Mouse (Mus musculus) heart, embryonic 16.5 days (tissue): ENCODE data around the gene Pkdcc. TPM values are rescaled to one million over a fixed set of nuclear protein-coding genes. Genes with fewer than 3 reads are reported as not detected.

Source experiments
- ATAC-seq: fragments of 200-750 bp; cut with Nextera tagmentation; replicated peaks from 2 replicates; pipeline ENCODE4 v1.8.0; 2017; ENCODE audit warnings: moderate number of reproducible peaks; ENCODE audit not compliant: insufficient read depth, low FRiP score; ENCODE audit errors: extremely low read depth
- H3K27ac ChIP-seq: fragments of 300-500 bp; sonication (generic); 2 replicates; pipeline ENCODE4 v1.5.1; 2014; ENCODE audit warnings: mild to moderate bottlenecking, low read length, control low read depth, moderate library complexity
- H3K27me3 ChIP-seq: fragments of 300-500 bp; sonication (generic); 2 replicates; pipeline ENCODE4 v1.6.1; 2014; ENCODE audit warnings: low read length, mixed read lengths; ENCODE audit not compliant: control insufficient read depth, insufficient read depth
- H3K36me3 ChIP-seq: fragments of 300-500 bp; sonication (generic); 2 replicates; pipeline ENCODE4 v1.6.1; 2014; ENCODE audit not compliant: control insufficient read depth, insufficient read depth
- H3K4me1 ChIP-seq: fragments of 300-500 bp; sonication (generic); 2 replicates; pipeline ENCODE4 v1.6.1; 2014; ENCODE audit warnings: low read length, mixed read lengths; ENCODE audit not compliant: control insufficient read depth, insufficient read depth
- H3K4me2 ChIP-seq: fragments of 300-500 bp; sonication (generic); 2 replicates; pipeline ENCODE4 v1.6.1; 2014; ENCODE audit warnings: low read depth, mild to moderate bottlenecking, control low read depth, low read length
- H3K4me3 ChIP-seq: fragments of 300-500 bp; sonication (generic); 2 replicates; pipeline ENCODE4 v1.5.1; 2014; ENCODE audit warnings: mild to moderate bottlenecking, control low read depth, low read length
- H3K9ac ChIP-seq: fragments of 300-500 bp; sonication (generic); 2 replicates; pipeline ENCODE4 v1.6.1; 2014; ENCODE audit warnings: low read length, control low read depth
- H3K9me3 ChIP-seq: fragments of 300-500 bp; sonication (generic); replicated peaks from 2 replicates; pipeline ENCODE4 v1.6.1; 2016; ENCODE audit warnings: low read length; ENCODE audit not compliant: control insufficient read depth
- WGBS: fragments of 180-500 bp; shearing (Covaris S2); extraction: QIAGEN DNeasy Blood & Tissue Kit; methylation state at CpG from one replicate; pipeline ENCODE4 v1.1.7; 2014; 5-methylcytosine and 5-hydroxymethylcytosine counted together
- polyA plus RNA-seq: library from polyadenylated mRNA; unstranded; fragments of >200 nt; fragmentation: Nextera tagmentation; extraction: Ambion mirVana; gene quantifications from 2 replicates; pipeline ENCODE4 v1.2.1, GENCODE M21; 2015

Gene Pkdcc
- polyA plus RNA-seq, 1 experiment from 2014 or later = 10.9 TPM

- Histone ChIP-seq H3K9ac (peak overlapping the region; percentile 42; the same call in 1 of the 2 replicates), H3K9me3 (no peaks in the 10 kb centered on the region), H3K4me2 (peak overlapping the region; percentile 53), H3K27ac (no peak overlapping the region), H3K4me1 (peaks cover 9% of the 10 kb centered on the region), H3K4me3 (no peak overlapping the region), H3K36me3 (peaks cover 4% of the 10 kb centered on the region), H3K27me3 (no peaks in the 10 kb centered on the region)
- ATAC-seq = no peak; the same call in 1 of the 2 replicates
- WGBS = 19% methylated on average over 11 of the region's 11 CpGs
Observed at GRCm38 (mm10) chr17:83231357-83231756, 16.3 kb downstream of the Pkdcc start.

GRCm38 (mm10) chr17:83235227-83235626 lies 20.1 kb downstream of the Pkdcc start:
- Histone ChIP-seq H3K36me3 (no peaks in the 10 kb centered on the region), H3K27ac (no peak overlapping the region), H3K9ac (no peak overlapping the region), H3K4me2 (no peak overlapping the region), H3K9me3 (no peaks in the 10 kb centered on the region), H3K4me1 (peaks cover 9% of the 10 kb centered on the region), H3K4me3 (no peak overlapping the region), H3K27me3 (no peaks in the 10 kb centered on the region)
- no peak for ATAC-seq
- WGBS = 71% methylated on average over 10 of the region's 10 CpGs

GRCm38 (mm10) chr17:83236202-83236601 lies 21.1 kb downstream of the Pkdcc start:
- Histone ChIP-seq H3K4me1 (peaks cover 6% of the 10 kb centered on the region), H3K4me3 (no peak overlapping the region), H3K4me2 (no peak overlapping the region), H3K36me3 (no peaks in the 10 kb centered on the region), H3K9ac (no peak overlapping the region), H3K9me3 (no peaks in the 10 kb centered on the region), H3K27ac (no peak overlapping the region), H3K27me3 (no peaks in the 10 kb centered on the region)
- ATAC-seq = no peak
- WGBS = 76% methylated on average over 8 of the region's 8 CpGs

GRCm38 (mm10) chr17:83238123-83239058 lies 23.3 kb downstream of the Pkdcc start:
- H3K4me1 ChIP-seq = no peaks in the 10 kb centered on the region
- ATAC-seq = no peak
- no peaks in the 10 kb centered on the region for H3K36me3 ChIP-seq
- H3K4me3 ChIP-seq = no peak overlapping the region
- no peaks in the 10 kb centered on the region for H3K9me3 ChIP-seq
- no peak overlapping the region for H3K27ac ChIP-seq
- no peak overlapping the region for H3K9ac ChIP-seq
- no peaks in the 10 kb centered on the region for H3K27me3 ChIP-seq
- H3K4me2 ChIP-seq = no peak overlapping the region
- 74% methylated on average over 16 of the region's 16 CpGs for WGBS

GRCm38 (mm10) chr17:83244502-83244901 lies 29.4 kb downstream of the Pkdcc start:
- 57% methylated on average over 1 of the region's 1 CpGs for WGBS
- Histone ChIP-seq H3K27me3 (no peaks in the 10 kb centered on the region), H3K36me3 (no peaks in the 10 kb centered on the region), H3K4me1 (no peaks in the 10 kb centered on the region), H3K9me3 (no peaks in the 10 kb centered on the region), H3K4me2 (no peak overlapping the region), H3K9ac (no peak overlapping the region), H3K4me3 (no peak overlapping the region), H3K27ac (no peak overlapping the region)
- no peak for ATAC-seq

- Histone ChIP-seq H3K9me3 (no peaks in the 10 kb centered on the region), H3K27me3 (no peaks in the 10 kb centered on the region), H3K4me3 (no peak overlapping the region), H3K4me1 (no peaks in the 10 kb centered on the region), H3K27ac (no peak overlapping the region), H3K36me3 (no peaks in the 10 kb centered on the region), H3K4me2 (no peak overlapping the region), H3K9ac (no peak overlapping the region)
- ATAC-seq = no peak; the same call in 1 of the 2 replicates
- 73% methylated on average over 3 of the region's 3 CpGs for WGBS
Observed at GRCm38 (mm10) chr17:83245460-83245859, 30.4 kb downstream of the Pkdcc start.

GRCm38 (mm10) chr17:83246090-83246489 lies 31.0 kb downstream of the Pkdcc start:
- Histone ChIP-seq H3K36me3 (no peaks in the 10 kb centered on the region), H3K9me3 (no peaks in the 10 kb centered on the region), H3K4me1 (no peaks in the 10 kb centered on the region), H3K27ac (no peak overlapping the region), H3K4me3 (no peak overlapping the region), H3K27me3 (no peaks in the 10 kb centered on the region), H3K4me2 (no peak overlapping the region), H3K9ac (no peak overlapping the region)
- WGBS = 46% methylated on average over 7 of the region's 7 CpGs
- ATAC-seq = no peak

GRCm38 (mm10) chr17:83247176-83247575 lies 32.1 kb downstream of the Pkdcc start:
- Histone ChIP-seq H3K4me3 (no peak overlapping the region), H3K27me3 (no peaks in the 10 kb centered on the region), H3K9me3 (no peaks in the 10 kb centered on the region), H3K27ac (no peak overlapping the region), H3K4me2 (no peak overlapping the region), H3K36me3 (no peaks in the 10 kb centered on the region), H3K9ac (no peak overlapping the region), H3K4me1 (no peaks in the 10 kb centered on the region)
- no peak for ATAC-seq
- 48% methylated on average over 4 of the region's 4 CpGs for WGBS

GRCm38 (mm10) chr17:83248467-83248866 lies 33.4 kb downstream of the Pkdcc start:
- Histone ChIP-seq H3K9ac (no peak overlapping the region), H3K4me1 (no peaks in the 10 kb centered on the region), H3K4me3 (no peak overlapping the region), H3K27me3 (no peaks in the 10 kb centered on the region), H3K9me3 (no peaks in the 10 kb centered on the region), H3K36me3 (no peaks in the 10 kb centered on the region), H3K4me2 (no peak overlapping the region), H3K27ac (no peak overlapping the region)
- WGBS = 61% methylated on average over 2 of the region's 2 CpGs
- no peak for ATAC-seq
